Mouse (Mus musculus) small intestine, adult 2 months (tissue): ENCODE measurements at regions not wholly inside any gene's neighbourhood (a gene's known extent, or its start where the extent isn't known, plus 50 kb on each side); places are given as distances from the start of the nearest gene placed in this dataset.

Source experiments
- H3K27ac ChIP-seq: fragments of 200-500 bp; 2 replicates; pipeline ENCODE4 v1.5.1; 2012; ENCODE audit warnings: low read depth, low read length, control low read depth, inconsistent platforms; ENCODE audit not compliant: insufficient read depth
- H3K27me3 ChIP-seq: fragments of 200-500 bp; 2 replicates; pipeline ENCODE4 v1.6.1; 2012; ENCODE audit warnings: mild to moderate bottlenecking, moderate library complexity, low read length, inconsistent platforms; ENCODE audit not compliant: control insufficient read depth, insufficient read depth
- H3K36me3 ChIP-seq: fragments of 200-500 bp; 2 replicates; pipeline ENCODE4 v1.6.1; 2012; ENCODE audit warnings: mild to moderate bottlenecking, low read length, control low read depth, inconsistent platforms; ENCODE audit not compliant: control insufficient read depth, insufficient read depth
- H3K4me1 ChIP-seq: fragments of 200-500 bp; 2 replicates; pipeline ENCODE4 v1.6.1; 2012; ENCODE audit warnings: low read length, inconsistent platforms, mixed read lengths; ENCODE audit not compliant: control insufficient read depth, insufficient read depth, insufficient read length
- H3K4me3 ChIP-seq: fragments of 200-500 bp; 2 replicates; pipeline ENCODE4 v1.5.1; 2012; ENCODE audit warnings: low read depth, mild to moderate bottlenecking, control low read depth, inconsistent platforms, low read length, moderate library complexity
- CTCF ChIP-seq: fragments of 200-500 bp; IDR thresholded peaks from 2 replicates; pipeline ENCODE4 v1.5.1; 2012; ENCODE audit warnings: low read depth, mild to moderate bottlenecking, control low read depth, inconsistent platforms, low read length, moderate library complexity, mixed read lengths; ENCODE audit not compliant: insufficient replicate concordance, insufficient read length; ENCODE audit errors: extremely low read depth
- POLR2A ChIP-seq: fragments of 200-500 bp; IDR thresholded peaks from 2 replicates; pipeline ENCODE4 v1.6.1; 2012; ENCODE audit warnings: low read depth, mild to moderate bottlenecking, control low read depth, inconsistent platforms, low read length, moderate library complexity
- WGBS: fragments of 180-500 bp; shearing (Covaris S2); methylation state at CpG from one replicate; pipeline ENCODE4 v1.1.7; 2018; 5-methylcytosine and 5-hydroxymethylcytosine counted together

- TF ChIP-seq POLR2A, result no peak
- TF ChIP-seq CTCF, result no peak
These were observed 575.6 kb downstream of the Vrk1 start for GRCm38 (mm10) chr12:106585626-106586025.

GRCm38 (mm10) chr12:106592686-106593085 lies 582.7 kb downstream of the Vrk1 start:
- Histone ChIP-seq H3K27me3 (no peaks in the 10 kb centered on the region), H3K27ac (no peak overlapping the region), H3K4me3 (no peak overlapping the region), H3K36me3 (no peaks in the 10 kb centered on the region), H3K4me1 (no peaks in the 10 kb centered on the region)
- TF ChIP-seq CTCF (no peak), POLR2A (no peak)
- WGBS, result 89% methylated on average over 9 of the region's 9 CpGs

More at GRCm38 (mm10) chr12:106585626-106586025, 575.6 kb downstream of the Vrk1 start:
- no peak overlapping the region for H3K4me3 ChIP-seq
- H3K4me1 ChIP-seq, result no peaks in the 10 kb centered on the region
- no peaks in the 10 kb centered on the region for H3K27me3 ChIP-seq
- H3K27ac ChIP-seq, result no peak overlapping the region
- 75% methylated on average over 5 of the region's 5 CpGs for WGBS
- no peaks in the 10 kb centered on the region for H3K36me3 ChIP-seq

- no peaks in the 10 kb centered on the region for H3K36me3 ChIP-seq
- H3K4me1 ChIP-seq, result no peaks in the 10 kb centered on the region
- no peak overlapping the region for H3K4me3 ChIP-seq
- H3K27me3 ChIP-seq, result no peaks in the 10 kb centered on the region
- WGBS, result 9% methylated on average over 12 of the region's 12 CpGs
- no peak for TF ChIP-seq POLR2A
- no peak for TF ChIP-seq CTCF
- H3K27ac ChIP-seq, result no peak overlapping the region
These were observed 587.6 kb downstream of the Vrk1 start for GRCm38 (mm10) chr12:106597636-106598035.

- H3K4me3 ChIP-seq, result no peak overlapping the region
- no peak overlapping the region for H3K27ac ChIP-seq
- no peaks in the 10 kb centered on the region for H3K4me1 ChIP-seq
- H3K36me3 ChIP-seq, result no peaks in the 10 kb centered on the region
- no peak for TF ChIP-seq CTCF
- TF ChIP-seq POLR2A, result no peak
- no peaks in the 10 kb centered on the region for H3K27me3 ChIP-seq
These were observed 597.2 kb downstream of the Vrk1 start for GRCm38 (mm10) chr12:106607240-106607639.

DNA sequence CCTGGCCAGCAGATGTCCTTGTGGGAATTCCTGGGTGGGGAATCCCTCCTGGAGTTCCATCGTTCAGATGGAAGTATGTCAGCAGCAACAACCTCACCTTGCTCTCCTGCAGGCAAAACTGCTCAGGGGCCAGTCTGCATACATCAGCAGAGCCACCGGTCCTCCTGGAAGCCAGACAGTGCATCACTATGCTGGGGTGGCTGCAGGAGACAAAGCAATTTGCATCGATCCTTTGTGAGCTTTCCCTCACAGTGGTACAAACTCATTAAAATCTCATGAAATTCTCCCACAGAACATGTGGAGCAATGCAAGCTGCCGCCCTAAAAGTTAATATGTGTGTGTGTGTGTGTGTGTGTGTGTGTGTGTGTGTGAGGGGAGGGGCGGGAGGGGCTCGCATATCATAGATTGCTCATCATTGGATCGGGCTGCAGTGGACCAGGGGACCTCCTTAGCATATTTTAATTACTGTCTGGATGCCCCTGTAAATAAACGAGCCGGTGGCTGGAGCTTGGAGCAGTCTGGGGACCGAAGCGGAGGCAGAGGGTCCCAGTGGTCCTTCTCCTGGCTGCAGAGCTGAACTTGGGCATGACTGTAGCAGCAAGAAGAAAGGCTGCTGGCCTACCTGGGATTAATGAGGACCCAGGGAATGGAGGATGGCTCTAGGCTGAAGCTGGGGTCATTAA lies 597.8 kb downstream of the Vrk1 start:
- Histone ChIP-seq H3K36me3 (no peaks in the 10 kb centered on the region), H3K27ac (no peak overlapping the region), H3K4me3 (no peak overlapping the region), H3K4me1 (no peaks in the 10 kb centered on the region), H3K27me3 (no peaks in the 10 kb centered on the region)
- TF ChIP-seq POLR2A (no peak), CTCF (no peak)
- 78% methylated on average over 11 of the region's 11 CpGs for WGBS

DNA sequence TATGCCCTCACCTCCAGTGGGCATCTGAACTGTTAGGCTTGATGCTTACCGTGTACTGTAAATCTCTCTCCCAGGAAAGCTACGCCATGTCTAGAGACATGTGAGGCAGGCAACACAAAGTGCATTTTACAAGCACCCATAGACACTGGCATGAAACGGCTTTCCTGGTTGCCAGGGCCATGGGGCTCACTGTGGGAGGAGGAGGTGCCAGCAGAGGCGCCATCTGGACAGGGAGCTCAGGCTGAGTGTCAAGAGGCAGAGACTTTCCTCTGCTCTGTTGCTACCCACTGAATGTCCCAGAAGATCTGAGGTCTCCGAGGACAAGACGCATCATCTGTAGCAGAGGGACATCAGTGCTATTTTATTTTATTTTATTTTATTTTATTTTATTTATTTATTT lies 608.7 kb downstream of the Vrk1 start:
- Histone ChIP-seq H3K4me1 (no peaks in the 10 kb centered on the region), H3K27ac (no peak overlapping the region)
- TF ChIP-seq CTCF, result no peak
- TF ChIP-seq POLR2A, result no peak

DNA sequence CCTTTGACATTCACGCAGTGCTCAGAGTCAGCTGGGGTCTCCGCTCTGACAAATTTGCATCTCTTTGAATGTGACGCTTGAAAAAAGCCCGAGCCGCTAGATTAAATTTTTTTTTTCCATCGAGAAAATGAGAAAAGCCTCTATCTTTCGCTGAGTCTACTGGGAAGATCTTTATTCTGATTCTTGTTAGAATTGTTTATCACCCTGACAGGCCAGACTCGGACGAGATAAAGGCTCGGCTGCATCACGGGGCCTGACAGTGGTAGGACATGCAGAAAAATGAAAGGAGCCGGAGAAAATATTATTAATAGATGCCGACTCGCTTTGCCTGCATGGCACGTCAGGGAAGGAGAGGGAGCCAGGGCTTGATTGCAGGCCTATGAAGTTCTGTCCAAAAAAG lies 616.8 kb downstream of the Vrk1 start:
- no peak overlapping the region for H3K4me3 ChIP-seq
- H3K27ac ChIP-seq, result no peak overlapping the region
- no peaks in the 10 kb centered on the region for H3K27me3 ChIP-seq
- no peaks in the 10 kb centered on the region for H3K36me3 ChIP-seq
- TF ChIP-seq POLR2A, result no peak
- no peak for TF ChIP-seq CTCF
- H3K4me1 ChIP-seq, result no peaks in the 10 kb centered on the region
- 70% methylated on average over 15 of the region's 15 CpGs for WGBS

More for the DNA sequence above, 608.7 kb downstream of the Vrk1 start:
- WGBS, result 84% methylated on average over 6 of the region's 6 CpGs
- no peak overlapping the region for H3K4me3 ChIP-seq
- H3K36me3 ChIP-seq, result no peaks in the 10 kb centered on the region
- no peaks in the 10 kb centered on the region for H3K27me3 ChIP-seq
